ENCODE assay signal across 8 mouse cellular contexts in genomic region chr10:111010480-111011225, GRCm38 (mm10). TPM values are rescaled to one million over a fixed set of nuclear protein-coding genes. Genes with fewer than 3 reads are reported as not detected.
DNase-seq lines count a peak whose midpoint lies in the region; ATAC-seq and TF ChIP-seq lines count a peak whose summit lies in the region.

No protein-coding gene starts in this region.

- peak overlapping the region; percentile 95 for H3K4me3 ChIP-seq in liver, adult 2 months (ENCODE audit: insufficient read depth, low read depth, low read length)
- peak overlapping the region; percentile 91 for H3K4me3 ChIP-seq in forebrain, embryonic 12.5 days (replicated peaks)
- H3K4me3 ChIP-seq in liver, embryonic 14.5 days (ENCODE audit: insufficient read depth in 1 of 2, low read depth in 2 of 2, low read length in 2 of 2): peak overlapping the region; percentile 90 to 95
- H3K4me3 ChIP-seq in olfactory bulb, adult 2 months (ENCODE audit: insufficient read depth, low read depth, low read length): peak overlapping the region; percentile 97

- TF ChIP-seq POLR2A in liver, adult 2 months (IDR thresholded peaks at IDR 0.05; ENCODE audit: extremely low read depth, insufficient read depth, low read length): no peak
- no peak for TF ChIP-seq POLR2A in olfactory bulb, adult 2 months (IDR thresholded peaks at IDR 0.05; ENCODE audit: insufficient read depth, low read depth, low read length)

- H3K79me2 ChIP-seq in liver, adult 2 months (ENCODE audit: control insufficient read depth, insufficient read depth, low read length): peaks cover 7% of the 10 kb centered on the region; the same call in 1 of the 2 replicates

- TF ChIP-seq EP300 in liver, embryonic 14.5 days (IDR thresholded peaks at IDR 0.05; ENCODE audit: low read depth): no peak

- H3K27ac ChIP-seq in liver, adult 2 months (replicated peaks; ENCODE audit: insufficient read depth, low read depth, low read length): peak overlapping the region; percentile 97
- H3K27ac ChIP-seq in forebrain, embryonic 12.5 days: peak overlapping the region; percentile 99
- no peak overlapping the region for H3K27ac ChIP-seq in liver, embryonic 14.5 days
- peak overlapping the region; percentile 99 for H3K27ac ChIP-seq in olfactory bulb, adult 2 months (ENCODE audit: insufficient read depth, low read depth, low read length)

- H3K9me3 ChIP-seq in forebrain, embryonic 12.5 days: no peaks in the 10 kb centered on the region
- no peaks in the 10 kb centered on the region for H3K9me3 ChIP-seq in liver, embryonic 14.5 days (ENCODE audit: control insufficient read depth, low read length)

- DNase-seq in liver, adult 2 months (ENCODE audit: extremely low read depth, low read depth, low spot score): peak; percentile 55
- no peak for DNase-seq in liver
- DNase-seq in brain, embryonic 18.5 days (ENCODE audit: low read depth, low spot score): peak; percentile 57
- peak; percentile 75 for DNase-seq in induced T-regulatory cell, adult 2 months (ENCODE audit: low read depth)
- DNase-seq in liver, embryonic 14.5 days (ENCODE audit: low read depth in 3 of 3, low spot score in 3 of 3): no peak

- peak; percentile 15; the same call in 1 of the 2 replicates for ATAC-seq in forebrain, embryonic 12.5 days (ENCODE audit: low FRiP score)
- no peak for ATAC-seq in liver, embryonic 14.5 days (ENCODE audit: insufficient read depth)
- no peak for ATAC-seq in erythroid progenitor cell, adult 5-6 weeks (replicated peaks; ENCODE audit: low FRiP score, poor library complexity, severe bottlenecking)

- no peak for TF ChIP-seq CTCF in liver, adult 2 months (IDR thresholded peaks at IDR 0.05; ENCODE audit: low read depth, low read length)
- TF ChIP-seq CTCF in liver, embryonic 14.5 days (IDR thresholded peaks at IDR 0.05; ENCODE audit: low read depth): no peak
- TF ChIP-seq CTCF in olfactory bulb, adult 2 months (IDR thresholded peaks at IDR 0.05; ENCODE audit: insufficient read depth, low read depth, low read length): no peak

- under 1% methylated on average over 19 of the region's 19 CpGs for WGBS in liver, adult 2 months
- under 1% methylated on average over 19 of the region's 19 CpGs for WGBS in forebrain, embryonic 12.5 days
- WGBS in liver, embryonic 14.5 days (ENCODE audit: insufficient replicate concordance): under 1% methylated on average over 19 of the region's 19 CpGs
- under 1% methylated on average over 19 of the region's 19 CpGs for WGBS in olfactory bulb, adult 2 months

- no peaks in the 10 kb centered on the region for H3K27me3 ChIP-seq in liver, adult 2 months (ENCODE audit: control insufficient read depth, insufficient read depth, low read length)
- H3K27me3 ChIP-seq in forebrain, embryonic 12.5 days: peaks cover 4% of the 10 kb centered on the region; the same call in 1 of the 2 replicates
- H3K27me3 ChIP-seq in liver, embryonic 14.5 days (ENCODE audit: control insufficient read depth, insufficient read depth, low read length): peaks cover 21% of the 10 kb centered on the region

- H3K4me2 ChIP-seq in forebrain, embryonic 12.5 days: peak overlapping the region; percentile 75
- H3K4me2 ChIP-seq in liver, embryonic 14.5 days (ENCODE audit: low read depth): peak overlapping the region; percentile 95

- H3K36me3 ChIP-seq in liver, adult 2 months (ENCODE audit: control insufficient read depth, insufficient read depth, low read length): no peaks in the 10 kb centered on the region
- H3K36me3 ChIP-seq in forebrain, embryonic 12.5 days (replicated peaks): no peaks in the 10 kb centered on the region
- H3K36me3 ChIP-seq in liver, embryonic 14.5 days (replicated peaks; ENCODE audit: control insufficient read depth, insufficient read depth, low read depth): no peaks in the 10 kb centered on the region

- H3K9ac ChIP-seq in liver, adult 2 months (ENCODE audit: low read depth, low read length): peak overlapping the region; percentile 98
- peak overlapping the region; percentile 99 for H3K9ac ChIP-seq in forebrain, embryonic 12.5 days
- peak overlapping the region; percentile 96 for H3K9ac ChIP-seq in liver, embryonic 14.5 days (replicated peaks)

- H3K4me1 ChIP-seq in liver, adult 2 months (ENCODE audit: control insufficient read depth, insufficient read depth, low read length): peaks cover 2% of the 10 kb centered on the region; the same call in 1 of the 2 replicates
- peaks cover 24% of the 10 kb centered on the region for H3K4me1 ChIP-seq in forebrain, embryonic 12.5 days
- peaks cover 27 to 30% of the 10 kb centered on the region in 2 experiments for H3K4me1 ChIP-seq in liver, embryonic 14.5 days (replicated peaks; ENCODE audit: control insufficient read depth in 2 of 2, insufficient read depth in 2 of 2, low read length in 1 of 2)
- peaks cover 4% of the 10 kb centered on the region for H3K4me1 ChIP-seq in olfactory bulb, adult 2 months (ENCODE audit: control insufficient read depth, insufficient read depth, low read length)

RNA-seq across cellular contexts. Expression of gene Zdhhc17, which starts 0.7 kb away (rescaled TPM):
- total RNA-seq in liver, adult 2 months (2014; rRNA removed): 17.7 and 20.0 TPM in 2 replicates
- polyA plus RNA-seq in liver, adult 2 months (2012; rRNA removed): 4.1 and 6.3 TPM in 2 replicates
- polyA plus RNA-seq in forebrain, embryonic 12.5 days (2016; fragmentation: Nextera tagmentation; extraction: Ambion mirVana): 40.2 and 45.2 TPM in 2 replicates
- 4.5 and 5.9 TPM in 2 replicates for polyA plus RNA-seq in liver, embryonic 14.5 days (2012; rRNA removed)
- 4.0 and 4.6 TPM in 2 replicates for polyA plus RNA-seq in liver, embryonic 14.5 days (2014; fragmentation: Nextera tagmentation; extraction: Ambion mirVana)
- polyA plus RNA-seq in olfactory bulb, adult 2 months (2012; ENCODE audit: insufficient read depth, insufficient read length, low replicate concordance, missing spikeins): 189 TPM in 1 of 2 replicates, not detected in the other
- total RNA-seq in erythroid progenitor cell, adult 5-6 weeks (2015; ENCODE audit: low replicate concordance): 9.4 and 9.6 TPM in 2 replicates
- 4.6 and 16.6 TPM in 2 replicates for total RNA-seq in erythroid progenitor cell, adult 5-6 weeks (2017; ENCODE audit: low replicate concordance)

Comparison
In these comparisons a context has a peak if more than half of its experiments do, and no peak if none do; other contexts are left out.
1. DNase-seq: peak in liver, adult 2 months (single experiment), brain, embryonic 18.5 days (single experiment) and induced T-regulatory cell, adult 2 months (single experiment); none in liver (single experiment) and liver, embryonic 14.5 days (0 of 3).
2. Peak in every context shown above with its lines, with median percentiles within 50 percentile points of each other: H3K4me3 ChIP-seq and H3K9ac ChIP-seq.